Mouse (Mus musculus) ES-E14 (cell line): Measurements from ENCODE around the gene Cd81.

Source experiments
- CHD2 ChIP-seq: IDR thresholded peaks from 2 replicates; pipeline ENCODE4 v1.6.1; 2014; ENCODE audit warnings: mild to moderate bottlenecking, low read depth, low read length, inconsistent platforms
- HCFC1 ChIP-seq: IDR thresholded peaks from 2 replicates; pipeline ENCODE4 v1.6.1; 2012; ENCODE audit warnings: low read length, inconsistent platforms, borderline replicate concordance; ENCODE audit not compliant: insufficient read depth

DNA sequence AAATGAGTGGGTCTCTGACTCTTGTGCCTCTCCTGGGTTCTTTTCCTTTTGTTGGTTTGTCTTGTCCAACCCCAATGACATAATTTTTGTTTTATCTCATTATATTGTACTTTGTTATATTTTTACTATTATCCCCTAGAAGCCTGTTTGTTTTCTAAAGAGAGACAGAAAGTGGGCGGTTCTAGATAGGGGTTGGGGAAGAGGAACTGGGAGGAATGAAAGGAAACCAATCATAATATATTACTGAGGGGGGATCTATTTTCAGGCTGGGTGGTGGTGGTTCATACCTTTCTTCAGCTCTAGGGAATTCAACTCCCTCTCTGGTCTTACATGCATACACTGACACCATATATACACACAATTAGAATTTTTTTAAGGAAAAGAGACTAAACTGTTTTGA lies 28.2 kb upstream of the Cd81 start:
- TF ChIP-seq CHD2 (no peak), HCFC1 (no peak)
